Mouse (Mus musculus): ENCODE measurements around the gene Nlrp4c. TPM values are rescaled to one million over a fixed set of nuclear protein-coding genes. Genes with fewer than 3 reads are reported as not detected.

Nlrp4c gene
- not detected in 2 replicates for total RNA-seq (2023)

GRCm38 (mm10) chr7:6044861-6045260, at the start of gene Nlrp4c:
Nlrp4c (plus strand) TSS chr7:6045161.

GRCm38 (mm10) chr7:6010910-6011309, 34.1 kb upstream of the Nlrp4c start, which contains the start of gene Vmn1r65:
Vmn1r65 (minus strand) TSS chr7:6011010.

Other genes with a start within 250 kb of the Nlrp4c start
- gene Vmn1r63, start 239.7 kb upstream of the Nlrp4c start, total RNA-seq (2023): not detected in 2 replicates
- gene Vmn1r64, start 160.6 kb upstream of the Nlrp4c start, total RNA-seq (2023): not detected in 2 replicates
- not detected in 2 replicates for gene Vmn1r65, start 34.2 kb upstream of the Nlrp4c start, total RNA-seq (2023)
- gene Zfp787, start 110.8 kb downstream of the Nlrp4c start, total RNA-seq (2023): 36.8 and 42.4 TPM in 2 replicates
- gene Zfp444, start 127.1 kb downstream of the Nlrp4c start, total RNA-seq (2023): 3.5 and 4.4 TPM in 2 replicates
- not detected in 2 replicates for gene Galp, start 151.9 kb downstream of the Nlrp4c start, total RNA-seq (2023)
- not detected in 2 replicates for gene Zscan5b, start 177.1 kb downstream of the Nlrp4c start, total RNA-seq (2023)
- not detected in 2 replicates for gene Epp13, start 207.5 kb downstream of the Nlrp4c start, total RNA-seq (2023)
- gene Zfp667, start 241.4 kb downstream of the Nlrp4c start, total RNA-seq (2023): 0.16 and 0.34 TPM in 2 replicates

All from neutrophil, adult 65 days (primary cell).